Mouse (Mus musculus) small intestine, adult 2 months (tissue): ENCODE results near the gene Zfp867. TPM values are rescaled to one million over a fixed set of nuclear protein-coding genes. Genes with fewer than 3 reads are reported as not detected.

Experiments used
- H3K27ac ChIP-seq: fragments of 200-500 bp; 2 replicates; pipeline ENCODE4 v1.5.1; 2012; ENCODE audit warnings: low read depth, low read length, control low read depth, inconsistent platforms; ENCODE audit not compliant: insufficient read depth
- H3K27me3 ChIP-seq: fragments of 200-500 bp; 2 replicates; pipeline ENCODE4 v1.6.1; 2012; ENCODE audit warnings: mild to moderate bottlenecking, moderate library complexity, low read length, inconsistent platforms; ENCODE audit not compliant: control insufficient read depth, insufficient read depth
- H3K36me3 ChIP-seq: fragments of 200-500 bp; 2 replicates; pipeline ENCODE4 v1.6.1; 2012; ENCODE audit warnings: mild to moderate bottlenecking, low read length, control low read depth, inconsistent platforms; ENCODE audit not compliant: control insufficient read depth, insufficient read depth
- H3K4me1 ChIP-seq: fragments of 200-500 bp; 2 replicates; pipeline ENCODE4 v1.6.1; 2012; ENCODE audit warnings: low read length, inconsistent platforms, mixed read lengths; ENCODE audit not compliant: control insufficient read depth, insufficient read depth, insufficient read length
- H3K4me3 ChIP-seq: fragments of 200-500 bp; 2 replicates; pipeline ENCODE4 v1.5.1; 2012; ENCODE audit warnings: low read depth, mild to moderate bottlenecking, control low read depth, inconsistent platforms, low read length, moderate library complexity
- CTCF ChIP-seq: fragments of 200-500 bp; IDR thresholded peaks from 2 replicates; pipeline ENCODE4 v1.5.1; 2012; ENCODE audit warnings: low read depth, mild to moderate bottlenecking, control low read depth, inconsistent platforms, low read length, moderate library complexity, mixed read lengths; ENCODE audit not compliant: insufficient replicate concordance, insufficient read length; ENCODE audit errors: extremely low read depth
- POLR2A ChIP-seq: fragments of 200-500 bp; IDR thresholded peaks from 2 replicates; pipeline ENCODE4 v1.6.1; 2012; ENCODE audit warnings: low read depth, mild to moderate bottlenecking, control low read depth, inconsistent platforms, low read length, moderate library complexity
- WGBS: fragments of 180-500 bp; shearing (Covaris S2); methylation state at CpG from one replicate; pipeline ENCODE4 v1.1.7; 2018; 5-methylcytosine and 5-hydroxymethylcytosine counted together
- polyA plus RNA-seq: library from polyadenylated mRNA; depleted of rRNA; stranded (reverse); fragments of >200 nt; gene quantifications from 2 replicates; pipeline ENCODE4 v1.2.3, GENCODE M21; 2012

Zfp867 gene
- polyA plus RNA-seq, 1 experiment: 0.08 TPM

- H3K27me3 ChIP-seq: no peaks in the 10 kb centered on the region
- 93% methylated on average over 2 of the region's 2 CpGs for WGBS
- no peaks in the 10 kb centered on the region for H3K4me1 ChIP-seq
- no peak overlapping the region for H3K27ac ChIP-seq
- peaks cover 25% of the 10 kb centered on the region for H3K36me3 ChIP-seq
- H3K4me3 ChIP-seq: no peak overlapping the region
- TF ChIP-seq CTCF (no peak), POLR2A (no peak)
Observed at GRCm38 (mm10) chr11:59456891-59457290, 15.4 kb downstream of the Zfp867 start.

GRCm38 (mm10) chr11:59456346-59456745 is 15.9 kb downstream of the Zfp867 start:
- no peaks in the 10 kb centered on the region for H3K27me3 ChIP-seq
- no peak for TF ChIP-seq POLR2A
- no peak for TF ChIP-seq CTCF
- H3K4me1 ChIP-seq: no peaks in the 10 kb centered on the region
- peaks cover 25% of the 10 kb centered on the region for H3K36me3 ChIP-seq
- no peak overlapping the region for H3K4me3 ChIP-seq
- WGBS: 88% methylated on average over 2 of the region's 2 CpGs
- H3K27ac ChIP-seq: no peak overlapping the region

DNA sequence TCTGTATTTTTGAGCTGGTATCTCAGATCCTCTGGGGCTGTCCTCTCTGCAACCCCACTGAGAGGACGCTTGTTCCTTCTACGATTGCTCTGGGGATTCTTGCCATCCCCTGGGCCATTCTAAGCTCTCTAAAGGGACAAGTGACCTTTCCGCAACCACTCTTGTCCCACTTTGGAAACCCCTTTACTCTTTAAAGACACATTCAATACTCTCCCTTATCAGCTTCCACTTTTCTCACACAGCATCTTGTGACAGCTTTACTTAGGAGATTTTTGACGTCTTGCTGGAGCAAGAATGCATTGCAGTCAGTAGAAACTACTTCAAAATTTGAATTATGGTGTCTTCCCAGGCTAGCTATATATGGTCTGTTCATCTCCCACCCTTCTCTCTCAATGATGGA is 21.2 kb downstream of the Zfp867 start, which contains the start of gene Snap47:
TSS of gene Snap47 (minus strand) at position 101 of the 400 bp plus-strand sequence.
- TF ChIP-seq POLR2A (no peak), CTCF (no peak)
- no peaks in the 10 kb centered on the region for H3K27me3 ChIP-seq
- WGBS: 68% methylated on average over 4 of the region's 4 CpGs
- H3K4me3 ChIP-seq: peak within 1 kb of the TSS; percentile 73
- peak within 1 kb of the TSS; percentile 46 for H3K27ac ChIP-seq
- peaks cover 23% of the 10 kb centered on the region for H3K36me3 ChIP-seq
- peaks cover 8% of the 10 kb centered on the region for H3K4me1 ChIP-seq

DNA sequence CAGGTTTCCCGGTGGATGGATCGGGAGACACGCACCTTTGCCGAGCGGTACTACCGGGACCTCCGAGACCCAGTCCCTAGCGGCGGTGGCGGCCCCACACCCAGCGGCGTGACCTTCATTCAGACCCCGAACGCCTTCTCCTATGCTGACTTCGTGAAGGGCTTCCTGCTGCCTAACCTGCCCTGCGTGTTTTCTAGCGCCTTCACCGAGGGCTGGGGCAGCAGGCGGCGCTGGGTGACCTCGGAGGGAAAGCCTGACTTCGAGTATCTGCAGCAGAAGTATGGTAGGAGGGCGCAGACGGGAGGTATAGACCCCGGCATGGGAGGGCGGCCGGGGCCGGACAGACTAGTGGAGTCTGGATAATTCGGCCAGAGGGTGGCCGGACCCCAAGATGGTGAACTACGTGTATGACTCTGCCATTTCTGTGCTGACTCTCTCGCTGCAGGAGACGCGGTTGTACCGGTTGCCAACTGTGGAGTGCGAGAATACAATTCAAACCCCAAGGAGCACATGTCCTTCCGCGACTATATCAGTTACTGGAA is 22.0 kb downstream of the Zfp867 start:
- Histone ChIP-seq H3K27me3 (no peaks in the 10 kb centered on the region), H3K36me3 (peaks cover 16% of the 10 kb centered on the region), H3K4me1 (peaks cover 8% of the 10 kb centered on the region), H3K4me3 (peak overlapping the region; percentile 73), H3K27ac (peak overlapping the region; percentile 46)
- WGBS: 1% methylated on average over 38 of the region's 38 CpGs
- TF ChIP-seq CTCF: no peak
- TF ChIP-seq POLR2A: no peak

- Histone ChIP-seq H3K4me1 (peaks cover 8% of the 10 kb centered on the region), H3K36me3 (peaks cover 11% of the 10 kb centered on the region), H3K4me3 (peak within 1 kb of the TSS; percentile 73), H3K27me3 (no peaks in the 10 kb centered on the region), H3K27ac (peak within 1 kb of the TSS; percentile 46)
- 1% methylated on average over 36 of the region's 40 CpGs for whole genome bisulfite sequencing
- no peak; the same call in none of the 2 replicates for TF ChIP-seq POLR2A
- no peak for TF ChIP-seq CTCF
Observed at GRCm38 (mm10) chr11:59449741-59450229, 22.5 kb downstream of the Zfp867 start, which contains the start of gene Jmjd4. Gene Jmjd4 (plus strand): TSS chr11:59450045.

GRCm38 (mm10) chr11:59443102-59443501 is 29.2 kb downstream of the Zfp867 start:
- Histone ChIP-seq H3K36me3 (no peaks in the 10 kb centered on the region), H3K27me3 (no peaks in the 10 kb centered on the region; the same call in 1 of the 2 replicates), H3K4me1 (no peaks in the 10 kb centered on the region), H3K27ac (no peak overlapping the region), H3K4me3 (no peak overlapping the region)
- TF ChIP-seq CTCF (no peak), POLR2A (no peak)

DNA sequence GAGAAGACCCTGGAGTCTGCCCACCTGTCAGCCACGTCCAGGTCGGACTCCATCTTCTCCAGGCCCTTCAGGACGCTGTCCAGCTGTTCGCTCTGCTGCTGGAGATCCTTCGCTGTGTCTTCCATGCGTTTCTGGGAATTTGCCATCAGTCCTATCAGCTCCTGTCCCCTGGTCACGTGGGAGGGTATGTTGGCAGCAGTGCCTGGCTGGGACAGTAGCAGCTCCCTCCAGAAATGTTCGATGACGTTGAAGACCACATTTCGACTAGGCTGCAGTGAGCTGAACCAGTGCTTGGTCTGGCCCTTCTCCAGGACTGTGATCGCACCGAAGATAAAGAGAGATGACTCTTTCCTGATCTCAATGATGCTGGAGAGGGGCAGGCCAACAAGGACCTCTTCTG is 34.3 kb downstream of the Zfp867 start:
- 89% methylated on average over 12 of the region's 12 CpGs for WGBS
- no peak overlapping the region for H3K27ac ChIP-seq
- no peaks in the 10 kb centered on the region for H3K4me1 ChIP-seq
- TF ChIP-seq POLR2A (no peak), CTCF (no peak)
- peaks cover 5% of the 10 kb centered on the region; the same call in 1 of the 2 replicates for H3K36me3 ChIP-seq
- no peak overlapping the region for H3K4me3 ChIP-seq
- H3K27me3 ChIP-seq: no peaks in the 10 kb centered on the region; the same call in 1 of the 2 replicates

DNA sequence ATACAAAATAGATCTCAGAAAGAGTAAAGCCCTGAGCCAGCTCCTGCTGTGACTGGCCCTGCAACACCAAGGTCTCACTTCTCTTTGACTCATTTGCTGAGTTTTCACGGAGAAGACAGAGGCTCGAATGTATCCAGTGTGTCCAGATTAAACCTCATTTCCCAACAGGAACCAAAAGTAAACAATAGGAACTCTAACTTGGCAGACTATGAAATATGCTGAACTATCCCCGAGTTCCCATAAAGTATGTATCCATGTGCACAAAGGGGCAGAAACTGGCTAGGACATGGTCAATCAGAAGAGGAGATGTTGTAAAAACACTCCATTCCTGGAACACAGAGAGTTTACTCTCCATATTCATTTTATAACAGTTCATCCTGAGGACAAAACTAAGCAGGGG is 40.0 kb downstream of the Zfp867 start:
- TF ChIP-seq POLR2A: no peak
- 45% methylated on average over 3 of the region's 3 CpGs for WGBS
- Histone ChIP-seq H3K36me3 (peaks cover 6% of the 10 kb centered on the region), H3K4me1 (no peaks in the 10 kb centered on the region), H3K27me3 (no peaks in the 10 kb centered on the region), H3K27ac (no peak overlapping the region), H3K4me3 (no peak overlapping the region)
